Mouse (Mus musculus) intestine, embryonic 16.5 days (tissue): ENCODE measurements around the gene Ss18l1. TPM values are rescaled to one million over a fixed set of nuclear protein-coding genes. Genes with fewer than 3 reads are reported as not detected.

Experiments
- ATAC-seq: fragments of 200-750 bp; cut with Nextera tagmentation; 2 replicates; pipeline ENCODE4 v1.8.0; 2017; ENCODE audit warnings: moderate TSS enrichment, moderate library complexity
- H3K27ac ChIP-seq: fragments of 300-500 bp; sonication (generic); 2 replicates; pipeline ENCODE4 v1.5.1; 2014; ENCODE audit warnings: mild to moderate bottlenecking, low read length
- H3K27me3 ChIP-seq: fragments of 300-500 bp; sonication (generic); replicated peaks from 2 replicates; pipeline ENCODE4 v1.6.1; 2014; ENCODE audit warnings: low read length, control low read depth, mixed read lengths; ENCODE audit not compliant: control insufficient read depth, insufficient read depth
- H3K36me3 ChIP-seq: fragments of 300-500 bp; sonication (generic); 2 replicates; pipeline ENCODE4 v1.6.1; 2014; ENCODE audit warnings: low read length, control low read depth; ENCODE audit not compliant: control insufficient read depth, insufficient read depth
- H3K4me1 ChIP-seq: fragments of 300-500 bp; sonication (generic); 2 replicates; pipeline ENCODE4 v1.6.1; 2014; ENCODE audit warnings: low read length, control low read depth, mixed read lengths; ENCODE audit not compliant: control insufficient read depth, insufficient read depth
- H3K4me2 ChIP-seq: fragments of 300-500 bp; sonication (generic); 2 replicates; pipeline ENCODE4 v1.6.1; 2014; ENCODE audit warnings: low read depth, low read length, control low read depth
- H3K4me3 ChIP-seq: fragments of 300-500 bp; sonication (generic); 2 replicates; pipeline ENCODE4 v1.5.1; 2014; ENCODE audit warnings: mild to moderate bottlenecking, low read length
- H3K9ac ChIP-seq: fragments of 300-500 bp; sonication (generic); 2 replicates; pipeline ENCODE4 v1.6.1; 2014; ENCODE audit warnings: low read depth, low read length
- H3K9me3 ChIP-seq: fragments of 300-500 bp; sonication (generic); 2 replicates; pipeline ENCODE4 v1.6.1; 2016; ENCODE audit warnings: low read length, control low read depth; ENCODE audit not compliant: control insufficient read depth
- WGBS: fragments of 180-500 bp; shearing (Covaris S2); extraction: QIAGEN DNeasy Blood & Tissue Kit; methylation state at CpG from one replicate; pipeline ENCODE4 v1.1.7; 2014; 5-methylcytosine and 5-hydroxymethylcytosine counted together
- polyA plus RNA-seq: library from polyadenylated mRNA; unstranded; fragments of >200 nt; fragmentation: Nextera tagmentation; extraction: Ambion mirVana; gene quantifications from 2 replicates; pipeline ENCODE4 v1.2.1, GENCODE M21; 2015

Ss18l1 gene
- 3.4 and 3.7 TPM in 2 replicates for polyA plus RNA-seq

- no peaks in the 10 kb centered on the region for H3K27me3 ChIP-seq
- peak within 1 kb of the TSS; percentile 84 for H3K27ac ChIP-seq
- peak within 1 kb of the TSS; percentile 99 for H3K4me3 ChIP-seq
- under 1% methylated on average over 78 of the region's 78 CpGs for WGBS
- H3K36me3 ChIP-seq = peaks cover 15% of the 10 kb centered on the region
- no peaks in the 10 kb centered on the region for H3K9me3 ChIP-seq
- peak; percentile 97 for ATAC-seq
- H3K4me2 ChIP-seq = peak within 1 kb of the TSS; percentile 90
- H3K4me1 ChIP-seq = peaks cover 21% of the 10 kb centered on the region
- H3K9ac ChIP-seq = peak within 1 kb of the TSS; percentile 91
These were observed at the start of gene Ss18l1, which contains the start of gene Psma7 for GRCm38 (mm10) chr2:180042256-180042857. Gene Ss18l1 (plus strand): TSS chr2:180042509. Gene Psma7 (minus strand): TSS chr2:180042433.

GRCm38 (mm10) chr2:179993071-179993470 lies 49.2 kb upstream of the Ss18l1 start:
- Histone ChIP-seq H3K27me3 (no peaks in the 10 kb centered on the region), H3K36me3 (no peaks in the 10 kb centered on the region), H3K9ac (no peak overlapping the region), H3K4me2 (no peak overlapping the region), H3K27ac (no peak overlapping the region), H3K4me1 (no peaks in the 10 kb centered on the region), H3K4me3 (no peak overlapping the region), H3K9me3 (no peaks in the 10 kb centered on the region)
- 90% methylated on average over 5 of the region's 5 CpGs for WGBS
- no peak for ATAC-seq

GRCm38 (mm10) chr2:179998431-179998830 lies 43.9 kb upstream of the Ss18l1 start:
- Histone ChIP-seq H3K27ac (no peak overlapping the region), H3K27me3 (no peaks in the 10 kb centered on the region), H3K9me3 (no peaks in the 10 kb centered on the region), H3K4me2 (no peak overlapping the region), H3K9ac (no peak overlapping the region), H3K4me1 (no peaks in the 10 kb centered on the region), H3K36me3 (no peaks in the 10 kb centered on the region), H3K4me3 (no peak overlapping the region)
- WGBS = 60% methylated on average over 4 of the region's 4 CpGs
- no peak for ATAC-seq

GRCm38 (mm10) chr2:180001635-180002034 lies 40.7 kb upstream of the Ss18l1 start:
- Histone ChIP-seq H3K4me1 (peaks cover 5% of the 10 kb centered on the region; the same call in 1 of the 2 replicates), H3K36me3 (no peaks in the 10 kb centered on the region), H3K9me3 (no peaks in the 10 kb centered on the region), H3K27ac (no peak overlapping the region), H3K4me3 (no peak overlapping the region), H3K4me2 (no peak overlapping the region), H3K27me3 (no peaks in the 10 kb centered on the region), H3K9ac (no peak overlapping the region)
- 87% methylated on average over 9 of the region's 9 CpGs for WGBS
- ATAC-seq = no peak

GRCm38 (mm10) chr2:180005656-180006351 lies 36.5 kb upstream of the Ss18l1 start:
- Histone ChIP-seq H3K36me3 (no peaks in the 10 kb centered on the region), H3K27ac (no peak overlapping the region), H3K9ac (no peak overlapping the region), H3K9me3 (no peaks in the 10 kb centered on the region; the same call in 1 of the 2 replicates), H3K4me1 (peaks cover 5% of the 10 kb centered on the region; the same call in 1 of the 2 replicates), H3K4me2 (no peak overlapping the region), H3K4me3 (no peak overlapping the region), H3K27me3 (no peaks in the 10 kb centered on the region)
- peak; percentile 11 for ATAC-seq
- WGBS = 47% methylated on average over 5 of the region's 5 CpGs

- Histone ChIP-seq H3K36me3 (no peaks in the 10 kb centered on the region), H3K27me3 (no peaks in the 10 kb centered on the region), H3K4me1 (peaks cover 5% of the 10 kb centered on the region; the same call in 1 of the 2 replicates), H3K4me3 (no peak overlapping the region), H3K27ac (no peak overlapping the region), H3K9ac (no peak overlapping the region), H3K4me2 (0 out of 2 replicates have a peak overlapping the region, but pooled peaks have one; percentile 28), H3K9me3 (no peaks in the 10 kb centered on the region; the same call in 1 of the 2 replicates)
- 28% methylated on average over 9 of the region's 9 CpGs for WGBS
- peak; percentile 85 for ATAC-seq
These were observed 35.8 kb upstream of the Ss18l1 start for GRCm38 (mm10) chr2:180006352-180007017.

GRCm38 (mm10) chr2:180010686-180011085 lies 31.6 kb upstream of the Ss18l1 start:
- Histone ChIP-seq H3K27me3 (no peaks in the 10 kb centered on the region), H3K4me1 (peaks cover 5% of the 10 kb centered on the region; the same call in 1 of the 2 replicates), H3K9me3 (no peaks in the 10 kb centered on the region; the same call in 1 of the 2 replicates), H3K4me3 (no peak overlapping the region), H3K36me3 (no peaks in the 10 kb centered on the region), H3K27ac (no peak overlapping the region), H3K4me2 (no peak overlapping the region), H3K9ac (no peak overlapping the region)
- 92% methylated on average over 7 of the region's 7 CpGs for WGBS
- no peak for ATAC-seq

- 87% methylated on average over 6 of the region's 6 CpGs for WGBS
- Histone ChIP-seq H3K27me3 (no peaks in the 10 kb centered on the region), H3K4me3 (no peak overlapping the region), H3K4me1 (peaks cover 1% of the 10 kb centered on the region; the same call in 1 of the 2 replicates), H3K9ac (no peak overlapping the region), H3K4me2 (no peak overlapping the region), H3K9me3 (no peaks in the 10 kb centered on the region; the same call in 1 of the 2 replicates), H3K36me3 (no peaks in the 10 kb centered on the region), H3K27ac (no peak overlapping the region)
- ATAC-seq = no peak
These were observed 30.9 kb upstream of the Ss18l1 start for GRCm38 (mm10) chr2:180011370-180011769.

- no peaks in the 10 kb centered on the region for H3K36me3 ChIP-seq
- no peak overlapping the region for H3K4me3 ChIP-seq
- no peak overlapping the region for H3K4me2 ChIP-seq
- WGBS = 91% methylated on average over 7 of the region's 7 CpGs
- no peak overlapping the region for H3K27ac ChIP-seq
- peaks cover 6% of the 10 kb centered on the region; the same call in 1 of the 2 replicates for H3K4me1 ChIP-seq
- no peak for ATAC-seq
- no peak overlapping the region for H3K9ac ChIP-seq
- no peaks in the 10 kb centered on the region for H3K9me3 ChIP-seq
- no peaks in the 10 kb centered on the region for H3K27me3 ChIP-seq
These were observed 28.6 kb upstream of the Ss18l1 start for GRCm38 (mm10) chr2:180013686-180014085.
